Mouse (Mus musculus) ZHBTc4 (cell line): Measurements from ENCODE around the gene Lmod2.

Source experiments
- DNase-seq: peaks from one replicate; pipeline ENCODE4 v3.0.0-alpha.2; 2011; ENCODE audit warnings: low read depth, low spot score

Lmod2 gene

GRCm38 (mm10) chr6:24641286-24641685 is 43.7 kb downstream of the Lmod2 start:
- DNase-seq, result no peak

GRCm38 (mm10) chr6:24642161-24642560 is 44.6 kb downstream of the Lmod2 start:
- DNase-seq, result no peak

GRCm38 (mm10) chr6:24642960-24643359 is 45.4 kb downstream of the Lmod2 start:
- no peak for DNase-seq

- no peak for DNase-seq
Observed at GRCm38 (mm10) chr6:24645346-24646053, 47.9 kb downstream of the Lmod2 start.

DNA sequence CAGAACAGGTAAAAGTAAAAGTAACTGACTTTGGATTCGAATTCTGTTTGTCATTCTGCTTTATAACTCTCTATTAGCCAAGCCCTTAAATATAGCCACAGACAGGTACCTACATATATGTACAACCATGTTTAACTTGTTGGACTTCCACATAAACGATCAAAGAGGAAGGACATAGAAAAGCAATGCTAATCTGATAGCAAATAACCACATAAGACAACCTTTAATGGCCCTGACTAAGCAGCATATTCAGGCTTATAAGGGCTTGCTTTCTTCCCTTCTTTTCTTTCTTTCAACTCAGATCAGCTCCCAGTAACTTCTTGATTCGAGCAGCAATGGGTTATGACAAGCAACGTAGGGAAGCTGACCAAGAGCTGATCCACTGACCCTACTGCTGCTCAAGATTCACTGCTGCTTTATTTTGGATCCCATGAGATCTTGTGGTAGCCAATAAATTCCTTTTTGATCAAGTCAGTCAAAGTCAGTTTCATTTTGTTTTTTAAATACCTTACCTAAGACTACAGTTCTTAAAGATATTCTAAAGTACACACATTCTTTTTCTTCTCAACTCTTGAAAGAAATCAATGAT is 49.6 kb downstream of the Lmod2 start:
- no peak for DNase-seq

- no peak for DNase-seq
Observed at GRCm38 (mm10) chr6:24648403-24648802, 50.8 kb downstream of the Lmod2 start.

- DNase-seq, result no peak
Observed at GRCm38 (mm10) chr6:24650719-24651118, 53.2 kb downstream of the Lmod2 start.

GRCm38 (mm10) chr6:24651538-24651937 is 54.0 kb downstream of the Lmod2 start:
- no peak for DNase-seq
